Mouse (Mus musculus) liver, adult 2 months (tissue): ENCODE measurements around the gene Emid1.

Experiments
- CTCF ChIP-seq: fragments of 200-500 bp; IDR thresholded peaks from 2 replicates; pipeline ENCODE4 v1.5.1; 2011; ENCODE audit warnings: low read depth, low read length, control low read depth
- POLR2A ChIP-seq: fragments of 200-500 bp; IDR thresholded peaks from 2 replicates; pipeline ENCODE4 v1.6.1; 2011; ENCODE audit warnings: low read length, control low read depth; ENCODE audit not compliant: insufficient read depth; ENCODE audit errors: extremely low read depth

GRCm38 (mm10) chr11:5140619-5141018, 11.4 kb downstream of the Emid1 start:
- no peak for TF ChIP-seq CTCF
- TF ChIP-seq POLR2A = no peak
